Mouse (Mus musculus) embryo, embryonic 10 days (tissue): ENCODE data around the gene Megf8.
A peak's percentile ranks its signal among the peaks of the same experiment; 100 is the strongest.
"Not testable (repeated sequence)": the region's sequence is repeated elsewhere in the genome, so short reads cannot be mapped to it uniquely, and the experiment has no call there.

Experiments used
- DNase-seq: peaks from one replicate; pipeline ENCODE4 v3.0.0-alpha.2; 2015; ENCODE audit warnings: low spot score

The Megf8 gene

DNA sequence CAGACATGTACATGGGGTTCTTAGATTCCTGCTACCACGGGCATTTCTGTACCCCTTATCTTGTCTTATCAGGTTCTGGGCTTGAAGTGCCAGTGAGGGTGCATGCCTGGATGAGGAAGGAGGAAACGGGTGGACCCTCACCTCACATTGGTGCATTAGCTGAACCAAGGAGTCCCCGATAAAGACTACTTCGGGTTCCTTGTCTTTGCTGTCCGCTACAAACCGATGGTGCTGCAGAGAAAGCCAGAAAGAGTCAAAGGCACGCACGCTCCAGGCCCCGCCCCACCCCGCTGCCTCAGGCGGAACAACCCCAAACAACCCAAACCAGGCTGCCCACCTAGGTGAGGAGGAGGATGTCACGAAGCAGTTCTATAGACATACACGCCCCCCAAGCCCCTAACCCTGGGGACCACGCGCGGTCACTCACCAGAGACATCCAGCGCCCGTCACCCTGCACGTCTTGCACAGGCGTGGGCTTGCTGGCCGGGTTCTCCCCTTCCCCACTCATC, 20.0 kb upstream of the Megf8 start:
- DNase-seq = peak; percentile 58

DNA sequence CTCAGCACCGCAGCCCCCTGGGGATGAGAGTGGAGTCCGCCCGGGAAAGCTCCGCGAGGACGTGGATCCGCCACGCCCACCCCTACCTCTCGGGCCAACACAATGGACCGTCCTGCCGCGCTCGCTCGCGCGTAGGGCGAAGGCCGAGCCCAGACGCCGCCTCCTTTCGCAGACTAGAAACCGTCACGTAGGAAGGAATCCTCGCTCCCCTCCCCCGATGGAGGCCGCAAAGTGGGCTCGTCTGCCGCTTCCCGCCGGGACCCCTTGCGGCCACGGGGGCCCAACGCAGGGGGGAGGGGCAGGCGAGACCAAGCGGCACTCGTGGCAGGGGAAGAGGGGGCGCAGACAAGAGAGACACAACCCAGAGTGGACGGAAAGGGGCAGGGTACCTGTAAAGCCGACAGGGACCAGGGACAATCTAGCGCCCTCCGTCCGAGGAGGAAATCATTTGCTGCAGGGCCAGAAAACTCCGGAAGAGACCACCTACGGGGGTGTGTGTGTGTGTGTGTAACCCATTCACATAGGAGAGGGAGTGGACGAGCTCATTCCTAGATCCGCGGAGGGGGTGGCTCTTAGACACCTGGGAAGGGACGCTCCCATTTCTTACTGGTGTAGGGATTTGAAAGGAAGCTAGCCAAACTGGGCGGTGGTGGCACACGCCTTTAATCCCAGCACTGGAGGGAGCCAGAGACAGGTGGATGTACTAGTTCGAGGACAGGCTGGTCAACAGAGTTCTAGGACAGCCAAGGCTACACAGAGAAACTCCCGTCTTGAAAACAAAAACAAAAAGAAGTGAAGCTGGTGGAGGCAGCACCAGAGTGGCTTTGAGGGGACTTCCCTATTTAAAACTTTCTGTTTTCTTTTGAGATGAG, 19.3 kb upstream of the Megf8 start, which contains the start of gene Pafah1b3:
Gene Pafah1b3, minus strand, starts transcription at position 533 of the 872 bp plus-strand sequence.
- DNase-seq = peak; percentile 96

DNA sequence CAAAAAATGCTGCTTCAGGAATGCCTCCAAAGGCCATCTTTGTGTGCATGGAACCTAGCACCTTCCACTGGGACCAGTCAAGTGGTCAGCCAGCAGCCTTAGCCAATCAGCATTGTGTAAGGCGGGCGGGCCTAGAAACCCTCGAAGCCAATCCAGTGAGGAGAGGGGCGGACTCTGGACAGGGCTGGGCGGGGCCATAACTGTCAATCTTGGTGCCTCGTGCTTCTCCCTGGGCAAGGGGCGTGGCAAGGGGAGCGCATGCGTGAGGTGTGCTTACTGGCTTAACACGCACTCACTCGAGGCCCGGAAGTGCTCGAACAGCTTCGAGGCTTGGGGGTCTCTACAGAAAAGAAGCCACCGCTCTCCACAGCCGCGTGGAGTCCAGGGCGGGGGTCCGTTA, 15.9 kb upstream of the Megf8 start, which contains the start of gene Prr19:
Gene Prr19, plus strand, starts transcription at position 349 of the 400 bp plus-strand sequence.
- peak; percentile 88 for DNase-seq

DNA sequence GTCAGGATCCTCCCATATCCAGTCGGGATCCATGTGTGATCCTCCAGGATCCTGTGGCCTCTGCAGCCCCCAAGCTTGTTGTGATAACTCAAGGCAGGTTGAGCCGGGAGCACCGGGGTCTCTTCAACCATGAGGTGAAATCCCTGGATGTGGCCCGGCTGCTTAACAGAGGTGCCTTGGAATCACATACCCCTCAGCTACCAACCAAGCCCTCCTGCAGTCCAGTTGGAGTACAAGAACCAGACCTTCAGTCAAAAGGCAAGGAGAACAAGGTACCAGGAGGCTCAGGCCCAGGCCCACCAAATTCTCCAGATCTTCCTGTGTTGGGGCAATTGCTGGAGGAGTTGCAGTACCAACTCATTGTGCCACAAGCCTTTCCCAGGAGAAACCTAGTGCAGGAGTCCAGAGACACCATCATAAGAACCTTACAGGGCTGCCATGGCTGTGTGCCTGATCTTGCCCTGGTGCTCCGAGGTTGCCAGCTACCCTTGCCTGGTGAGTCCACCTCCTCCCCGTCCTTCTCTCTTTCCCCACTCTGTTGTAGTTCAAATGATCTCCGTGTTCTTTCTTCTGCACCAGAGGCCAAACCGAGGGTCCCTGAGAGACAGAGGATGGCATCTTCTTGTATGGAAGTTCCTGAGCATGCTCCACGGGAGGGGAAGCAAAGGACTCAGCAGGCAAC, 13.8 kb upstream of the Megf8 start:
- no peak for DNase-seq

GRCm38 (mm10) chr7:25303685-25304006, 13.3 kb upstream of the Megf8 start:
- DNase-seq = no peak

DNA sequence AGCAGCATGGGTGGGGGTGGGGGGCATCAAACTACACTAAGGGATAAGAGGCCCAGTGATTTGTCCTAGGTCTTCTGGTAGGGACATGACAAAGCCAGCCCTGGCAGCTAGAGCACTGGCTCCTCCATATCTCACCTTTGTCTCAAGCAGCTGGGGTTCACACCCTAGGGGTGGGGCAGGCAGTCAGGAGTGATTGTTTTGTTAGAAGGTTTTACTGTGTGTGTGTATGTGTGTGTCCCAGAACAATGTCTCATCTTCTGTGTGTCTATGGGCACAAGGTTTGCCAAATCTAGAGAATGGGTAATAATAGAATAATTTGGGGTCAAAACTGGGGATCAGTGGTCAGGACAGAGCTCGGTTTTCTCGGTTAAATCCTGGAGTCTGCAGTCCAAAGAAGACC, 11.5 kb upstream of the Megf8 start:
- DNase-seq = no peak

DNA sequence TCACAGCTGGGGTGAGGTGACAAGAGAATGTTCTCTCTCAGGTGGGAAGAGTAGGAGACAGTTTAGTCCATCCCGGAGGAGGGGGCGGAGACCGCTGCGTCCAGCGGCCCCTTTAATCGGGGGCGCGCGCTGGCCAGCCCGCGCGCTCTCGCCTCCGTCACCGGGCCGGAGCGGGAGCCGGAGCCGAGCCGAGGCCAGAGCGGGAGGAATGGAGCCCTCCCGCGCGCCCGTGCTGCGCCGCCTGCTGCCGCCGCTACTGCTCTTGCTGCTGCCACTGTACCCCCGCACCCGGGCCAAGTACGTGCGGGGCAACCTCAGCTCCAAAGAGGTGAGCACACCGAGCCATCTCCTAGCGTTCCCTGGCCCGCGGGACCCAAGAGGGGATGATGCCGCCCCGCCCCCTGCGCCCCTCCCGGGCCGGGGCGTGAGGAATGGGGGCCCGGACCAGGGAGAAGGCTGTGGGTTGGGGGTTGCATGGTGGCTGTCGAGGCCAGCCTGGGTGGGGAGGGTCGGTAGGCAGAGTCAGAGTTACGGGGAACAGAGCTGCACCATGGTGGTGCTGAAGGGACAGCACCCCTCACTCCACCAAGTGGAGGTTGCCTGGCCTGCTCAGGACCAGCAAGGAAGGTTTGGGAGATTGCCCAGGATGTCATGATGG, 10.9 kb upstream of the Megf8 start, which contains the start of gene Tmem145:
Gene Tmem145, plus strand, starts transcription at position 151 of the 658 bp plus-strand sequence.
- peak; percentile 92 for DNase-seq

DNA sequence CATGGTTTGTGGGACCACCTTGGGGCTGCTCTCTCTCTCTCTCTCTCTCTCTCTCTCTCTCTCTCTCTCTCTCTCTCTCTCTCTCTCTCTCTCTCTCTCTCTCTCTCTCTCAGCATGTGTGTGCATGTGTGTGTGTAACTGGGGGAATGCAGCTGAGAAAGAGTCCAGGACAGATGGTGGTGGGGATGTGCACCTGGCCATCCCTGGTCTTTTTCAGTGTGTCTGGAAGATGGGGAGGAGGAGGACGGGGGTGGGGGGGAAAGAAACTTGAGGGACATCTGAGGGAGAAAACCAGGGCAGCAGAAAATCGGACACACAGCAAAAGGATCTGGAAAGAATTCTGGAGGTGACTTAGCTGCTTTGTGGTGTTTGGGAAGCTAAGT, 10.4 kb upstream of the Megf8 start:
- no peak for DNase-seq

DNA sequence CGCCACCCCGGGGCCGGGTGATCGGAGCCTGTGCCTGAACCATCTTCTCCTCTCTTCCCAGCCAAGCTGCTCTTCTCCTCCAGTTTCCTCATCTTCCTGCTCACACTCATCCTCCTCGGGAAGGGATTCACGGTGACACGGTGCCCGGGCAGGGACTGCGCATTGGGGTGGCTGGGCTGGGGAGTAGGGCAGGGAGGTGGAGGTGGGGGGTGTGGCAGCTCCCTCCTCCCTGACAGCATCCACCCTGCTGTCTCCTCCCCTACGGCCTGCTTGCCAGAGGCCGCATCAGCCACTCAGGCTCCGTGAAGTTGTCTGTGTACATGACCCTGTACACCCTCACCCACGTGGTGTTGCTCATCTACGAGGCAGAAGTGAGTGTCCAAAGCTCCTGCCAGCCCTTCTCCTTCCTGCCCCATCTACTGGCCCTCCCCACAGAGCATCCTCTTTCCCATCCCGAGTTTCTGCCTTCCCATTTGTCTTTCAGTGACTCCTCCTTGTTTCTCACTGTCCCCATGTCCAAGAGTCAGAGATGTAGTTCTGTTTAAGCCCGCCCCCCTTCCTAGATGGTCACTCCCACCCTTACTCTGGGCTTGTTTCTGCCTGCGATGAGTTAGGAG, 8.2 kb upstream of the Megf8 start:
- no peak for DNase-seq

- no peak for DNase-seq
Measured at GRCm38 (mm10) chr7:25309425-25309824, 7.5 kb upstream of the Megf8 start.

GRCm38 (mm10) chr7:25311193-25311592, 5.8 kb upstream of the Megf8 start:
- no peak for DNase-seq

DNA sequence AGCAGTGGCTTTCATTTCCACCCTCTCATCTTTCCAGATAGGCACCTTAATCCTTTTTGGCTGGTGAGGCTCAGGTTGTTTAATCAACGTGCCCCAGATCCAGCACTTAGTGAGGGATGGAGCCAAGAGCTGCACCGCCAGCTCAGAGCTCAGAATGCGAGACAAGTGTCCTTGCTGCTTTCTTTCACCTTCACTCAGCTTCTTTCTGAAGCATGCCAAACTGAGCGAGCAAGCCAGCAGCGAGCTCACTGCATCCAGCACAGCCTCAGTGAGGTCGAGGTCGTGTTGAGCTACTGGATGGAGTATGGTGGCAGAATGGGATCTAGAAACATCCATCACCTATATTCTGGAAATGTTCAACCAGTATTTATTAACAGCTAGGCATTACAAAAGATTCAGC, 3.6 kb upstream of the Megf8 start:
- no peak for DNase-seq

DNA sequence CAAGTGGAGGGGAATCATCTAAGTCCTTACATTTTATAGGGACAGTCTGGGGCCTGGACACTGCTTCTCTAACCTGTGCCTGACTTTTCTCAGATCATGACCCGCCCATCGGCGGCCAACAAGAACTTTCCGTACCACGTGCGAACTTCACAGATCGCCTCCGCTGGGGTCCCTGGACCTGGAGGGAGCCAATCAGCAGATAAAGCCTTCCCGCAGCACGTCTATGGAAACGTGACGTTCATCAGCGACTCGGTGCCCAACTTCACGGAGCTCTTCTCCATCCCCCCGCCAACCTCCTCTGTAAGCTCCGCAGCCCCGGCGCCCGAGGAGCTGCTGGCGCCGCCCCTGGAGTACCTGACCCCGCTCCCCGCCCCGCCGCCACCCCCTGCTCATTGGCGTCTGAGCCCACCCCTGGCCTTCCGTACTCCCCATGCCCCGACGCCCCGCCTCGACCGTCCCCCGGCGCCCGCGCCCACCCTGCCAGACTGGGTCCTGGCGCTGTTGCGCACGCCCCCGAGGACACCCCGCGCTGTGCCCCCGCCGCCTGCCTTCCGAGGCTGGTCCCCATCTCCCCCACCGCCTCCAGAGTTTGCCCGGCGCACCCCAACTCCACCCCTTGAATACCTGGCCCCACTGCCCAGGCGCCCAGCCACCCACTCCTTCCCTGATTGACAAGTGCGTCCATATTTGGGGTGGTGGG, 2.2 kb upstream of the Megf8 start:
- peak; percentile 28 for DNase-seq

DNA sequence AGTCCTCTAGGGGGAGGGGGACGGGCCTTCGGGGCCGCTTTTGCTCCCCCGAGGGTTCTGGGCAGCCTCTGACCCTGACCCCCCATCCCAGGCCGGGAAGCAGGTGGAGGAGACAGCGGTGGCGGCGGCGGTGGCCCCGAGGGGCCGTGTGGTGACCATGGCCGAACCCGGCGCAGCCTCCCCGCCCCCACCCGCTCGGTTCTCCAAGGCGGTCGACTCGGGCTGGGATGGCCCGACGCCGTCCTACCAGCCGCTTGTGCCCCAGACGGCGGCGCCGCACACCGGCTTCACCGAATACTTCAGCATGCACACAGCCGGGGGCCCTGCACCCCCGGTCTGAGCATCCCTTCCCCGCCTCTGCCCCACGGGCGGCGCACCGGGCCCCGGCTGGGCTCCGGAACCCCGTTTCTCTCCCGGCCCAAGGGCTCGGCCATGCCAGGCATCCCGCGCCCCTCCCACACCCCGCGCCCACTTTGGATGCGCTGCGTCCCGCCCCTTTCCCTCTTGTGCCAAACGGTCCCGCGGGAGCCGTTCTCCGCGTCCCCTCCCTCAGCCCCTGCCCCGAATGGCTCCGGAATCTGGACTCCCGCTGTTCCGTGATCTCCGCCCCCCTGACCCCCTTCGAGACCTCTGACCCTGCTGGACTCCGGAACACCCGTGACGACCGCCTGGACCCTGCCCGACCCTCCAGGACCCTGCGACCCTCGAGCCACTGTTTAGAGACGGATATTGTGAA, 1.5 kb upstream of the Megf8 start:
- peak; percentile 55 for DNase-seq

- DNase-seq = peak; percentile 47
Measured at GRCm38 (mm10) chr7:25317446-25317999, 559 bp downstream of the Megf8 start.

DNA sequence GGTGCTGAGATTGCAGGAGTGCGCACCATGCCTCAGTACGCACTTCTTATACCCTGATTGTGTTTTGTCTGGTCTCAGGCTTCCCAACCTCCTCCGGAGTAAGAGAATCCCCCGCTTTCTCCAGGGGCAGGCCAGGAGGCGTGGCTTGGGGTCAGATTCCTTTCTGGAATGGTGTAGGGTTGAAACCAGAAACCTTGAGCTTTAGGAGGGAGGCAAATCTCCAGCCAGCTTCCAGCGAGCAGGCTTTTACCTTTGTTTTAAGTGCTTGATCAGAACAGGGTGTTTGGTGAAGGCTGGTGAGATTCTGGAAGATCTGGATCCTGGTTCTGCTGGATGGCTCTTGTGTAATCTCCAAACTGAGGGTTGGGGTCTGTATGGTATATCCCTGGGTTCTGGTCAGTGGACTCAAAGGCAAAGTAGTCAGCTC, 5.1 kb downstream of the Megf8 start:
- peak; percentile 92 for DNase-seq

- no peak for DNase-seq
Measured at GRCm38 (mm10) chr7:25323219-25323618, 6.3 kb downstream of the Megf8 start.

DNA sequence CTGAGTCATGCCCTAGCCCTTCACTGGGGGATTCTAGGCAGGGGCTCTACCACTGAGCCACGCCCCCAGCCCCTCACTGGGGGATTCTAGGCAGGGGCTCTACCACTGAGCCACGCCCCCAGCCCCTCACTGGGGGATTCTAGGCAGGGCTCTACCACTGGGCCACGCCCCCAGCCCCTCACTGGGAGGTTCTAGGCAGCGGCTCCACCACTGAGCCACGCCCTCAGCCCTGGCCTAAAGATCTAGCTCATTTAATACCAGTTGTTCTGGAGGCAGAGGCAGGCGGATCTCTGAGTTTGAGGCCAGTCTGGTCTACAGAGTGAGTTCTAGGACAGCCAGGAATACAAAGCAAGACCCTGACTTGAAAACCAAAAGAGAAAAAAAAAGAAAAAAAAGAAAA, 8.5 kb downstream of the Megf8 start:
- not testable (repeated sequence) for DNase-seq

GRCm38 (mm10) chr7:25326233-25326632, 9.3 kb downstream of the Megf8 start:
- DNase-seq = no peak

DNA sequence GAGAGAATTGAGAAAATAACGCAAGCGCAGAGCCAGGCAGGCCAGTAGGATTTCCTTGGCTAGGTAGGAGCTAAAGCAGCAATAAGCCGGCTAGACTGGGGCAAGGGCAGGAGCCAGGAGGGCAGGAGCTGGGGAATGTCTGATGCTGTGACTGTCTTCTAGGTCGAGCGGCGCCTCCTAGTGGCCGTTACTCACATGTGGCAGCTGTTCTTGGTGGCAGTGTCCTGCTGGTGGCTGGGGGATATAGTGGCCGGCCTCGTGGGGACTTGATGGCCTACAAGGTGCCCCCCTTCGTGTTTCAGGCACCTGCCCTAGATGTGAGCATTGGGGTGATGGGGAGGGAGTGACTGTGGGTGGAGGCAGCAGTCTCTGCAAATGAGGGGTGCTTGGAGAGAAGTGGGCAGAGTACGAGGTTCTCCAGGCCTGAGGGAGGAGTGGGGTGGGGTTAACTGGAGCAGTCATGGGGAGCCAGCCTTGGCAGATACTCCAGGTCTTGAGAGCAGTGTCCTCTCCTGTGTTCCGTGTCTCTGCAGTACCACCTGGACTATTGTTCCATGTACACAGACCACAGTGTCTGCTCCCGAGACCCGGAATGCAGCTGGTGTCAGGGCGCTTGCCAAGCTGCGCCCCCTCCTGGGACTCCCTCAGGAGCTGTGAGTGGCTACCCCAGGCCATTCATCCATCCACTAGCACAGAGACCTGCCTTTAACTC, 16.8 kb downstream of the Megf8 start:
- DNase-seq = peak; percentile 92
